ENCODE assay signal across 8 mouse cellular contexts in the genomic region with DNA sequence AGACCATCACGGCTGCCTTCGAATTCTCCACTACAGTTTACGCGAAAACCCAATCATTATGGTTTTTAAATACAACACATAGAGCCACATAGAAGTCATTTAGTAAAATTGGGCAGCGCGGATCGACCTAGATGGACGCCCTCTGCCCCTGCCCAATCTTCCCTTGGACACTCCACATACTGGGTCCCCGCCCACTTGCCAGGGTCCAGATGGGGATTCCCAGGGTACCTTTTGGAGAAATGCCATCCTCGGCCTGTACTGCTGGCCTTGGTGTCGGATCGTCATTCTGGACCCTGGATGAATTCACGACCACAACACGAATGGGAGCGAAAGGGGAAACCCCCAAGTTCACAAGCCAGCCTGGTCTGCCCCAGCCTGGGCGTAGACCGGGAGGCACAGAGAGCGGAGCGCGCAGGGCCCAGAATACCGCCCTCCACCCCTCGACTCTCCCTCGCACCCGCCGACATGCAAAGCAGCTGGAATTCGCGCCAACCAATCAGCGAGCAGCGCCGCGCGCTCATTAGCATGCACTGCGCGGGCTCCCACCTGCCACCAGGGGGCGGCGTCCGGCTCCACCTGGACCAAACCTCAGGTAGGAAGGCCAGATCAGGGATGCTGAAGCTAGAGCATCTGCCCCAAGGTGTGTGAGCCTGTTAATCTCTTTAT. TPM values are rescaled to one million over a fixed set of nuclear protein-coding genes. Genes with fewer than 3 reads are reported as not detected.
DNase-seq lines count a peak whose midpoint lies in the region; ATAC-seq lines count a peak whose summit lies in the region.

A gene (minus strand): TSS at position 420 of the 666 bp plus-strand sequence.

- ATAC-seq in hindbrain, embryonic 13.5 days (ENCODE audit: low FRiP score) = peak; percentile 96

- H3K27me3 ChIP-seq in hindbrain, embryonic 13.5 days = 0 out of 2 replicates have a peak, but pooled peaks cover 20% of the 10 kb centered on the region

- peak within 1 kb of the TSS; percentile 74 for H3K9ac ChIP-seq in hindbrain, embryonic 13.5 days

- no peaks in the 10 kb centered on the region for H3K36me3 ChIP-seq in hindbrain, embryonic 13.5 days

- 5% methylated on average over 37 of the region's 37 CpGs for WGBS in hindbrain, embryonic 13.5 days

- peak within 1 kb of the TSS; percentile 48 for H3K4me3 ChIP-seq in hindbrain, embryonic 13.5 days

- H3K4me2 ChIP-seq in hindbrain, embryonic 13.5 days = peak within 1 kb of the TSS; percentile 80

- peaks cover 19% of the 10 kb centered on the region for H3K4me1 ChIP-seq in hindbrain, embryonic 13.5 days (replicated peaks)

- DNase-seq in T-cell, adult 2 months (ENCODE audit: low spot score) = peak; percentile 87
- peak; percentile 93 to 95 for DNase-seq in cerebellum, postnatal 36 days
- DNase-seq in frontal cortex, postnatal 25 days (ENCODE audit: low spot score in 2 of 2) = peak; percentile 83 to 86
- peak; percentile 88 to 91 for DNase-seq in layer of hippocampus, postnatal 14 days (ENCODE audit: low spot score in 2 of 2)
- peak; percentile 95 for DNase-seq in lung, postnatal 10 days
- peak; percentile 91 for DNase-seq in ovary, postnatal 36 days (ENCODE audit: low spot score)
- peak; percentile 95 for DNase-seq in thymus, postnatal 14 days

- H3K9me3 ChIP-seq in hindbrain, embryonic 13.5 days = no peaks in the 10 kb centered on the region

- no peak within 1 kb of the TSS; the same call in 1 of the 2 replicates for H3K27ac ChIP-seq in hindbrain, embryonic 13.5 days

RNA-seq across cellular contexts. Expression of the gene that starts here (rescaled TPM):
- 6.2 and 7.6 TPM in 2 replicates for polyA plus RNA-seq in hindbrain, embryonic 13.5 days (2015; fragmentation: Nextera tagmentation; extraction: Ambion mirVana)
- total RNA-seq in layer of hippocampus, postnatal 14 days (2021) = 10 to 100 TPM; 13.9 to 14.6 TPM
